Mouse (Mus musculus): ENCODE results near the gene Pla2g3. TPM values are rescaled to one million over a fixed set of nuclear protein-coding genes. Genes with fewer than 3 reads are reported as not detected.
A peak's percentile ranks its signal among the peaks of the same experiment; 100 is the strongest.

The Pla2g3 gene
- total RNA-seq, 4 experiments from 2014 or later, result 0.14 to 0.16 TPM; not detected in 2

DNA sequence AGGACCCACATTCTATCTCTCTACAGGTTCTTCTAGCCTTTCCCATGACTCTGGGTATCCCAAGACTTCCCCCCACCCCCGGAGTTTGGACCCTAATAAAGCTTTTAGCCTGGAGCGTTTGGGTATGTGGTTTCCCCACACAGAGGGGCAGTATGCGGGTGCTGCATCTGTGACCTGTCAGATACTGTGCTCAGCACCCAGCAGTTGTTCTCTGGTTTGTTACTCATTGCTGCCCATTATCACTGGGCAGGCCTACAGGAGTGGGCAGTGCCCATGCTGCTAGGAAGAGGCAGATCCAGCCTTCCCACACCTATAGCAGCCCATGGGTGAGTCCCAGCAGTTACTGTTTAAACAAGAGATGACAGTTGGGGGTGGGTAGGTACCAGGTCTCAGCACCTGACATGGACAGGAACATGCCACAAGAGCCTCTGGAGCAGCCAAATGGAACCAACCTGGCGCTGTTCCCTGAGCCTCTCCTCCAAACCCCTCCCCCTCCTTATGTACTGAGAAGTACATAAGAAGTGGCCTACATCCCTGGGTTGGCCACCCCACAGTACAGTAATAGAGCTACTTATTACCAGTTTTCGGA is 48.8 kb downstream of the Pla2g3 start:
- no peak for DNase-seq (ENCODE audit: low spot score)

DNA sequence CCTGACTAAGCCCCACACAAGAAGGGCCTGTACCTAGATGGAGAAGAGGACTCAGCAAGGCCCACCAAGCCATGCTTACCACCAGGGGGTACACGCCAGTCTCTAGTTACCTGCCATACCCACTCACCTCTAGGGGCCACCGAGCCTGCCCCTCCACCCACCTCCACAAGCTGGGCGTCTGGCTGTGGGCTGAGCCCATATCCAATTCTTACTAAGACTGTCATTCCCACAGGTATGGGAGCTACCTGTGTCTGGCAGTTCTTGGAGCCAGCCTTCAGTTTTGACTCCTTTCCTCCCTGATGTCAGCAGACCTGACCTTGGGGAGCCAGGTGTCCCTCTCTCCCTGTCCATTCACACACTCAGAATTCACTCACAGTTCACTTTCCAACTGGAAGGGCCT is 49.6 kb downstream of the Pla2g3 start:
- DNase-seq (ENCODE audit: low spot score), result no peak

DNA sequence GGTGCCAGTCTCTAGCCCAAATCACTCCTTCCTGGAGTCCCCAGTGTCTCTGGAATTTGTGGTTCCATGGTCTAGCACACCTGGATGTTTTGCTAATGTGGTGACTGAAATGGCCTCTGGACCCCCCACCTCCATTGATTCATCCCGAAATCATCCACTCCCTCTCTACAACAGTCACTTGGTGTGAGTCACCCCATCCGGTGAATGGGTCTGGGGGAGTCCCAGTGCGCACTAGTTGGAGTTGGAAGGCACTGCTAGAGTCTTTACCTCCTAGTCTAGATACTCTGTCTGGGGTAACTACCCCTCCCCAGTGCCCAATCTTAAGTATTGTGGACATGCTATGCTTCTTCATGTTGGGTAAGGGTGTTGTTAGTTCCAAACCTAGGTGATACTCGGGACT is 50.3 kb downstream of the Pla2g3 start:
- no peak for DNase-seq (ENCODE audit: low spot score)

DNA sequence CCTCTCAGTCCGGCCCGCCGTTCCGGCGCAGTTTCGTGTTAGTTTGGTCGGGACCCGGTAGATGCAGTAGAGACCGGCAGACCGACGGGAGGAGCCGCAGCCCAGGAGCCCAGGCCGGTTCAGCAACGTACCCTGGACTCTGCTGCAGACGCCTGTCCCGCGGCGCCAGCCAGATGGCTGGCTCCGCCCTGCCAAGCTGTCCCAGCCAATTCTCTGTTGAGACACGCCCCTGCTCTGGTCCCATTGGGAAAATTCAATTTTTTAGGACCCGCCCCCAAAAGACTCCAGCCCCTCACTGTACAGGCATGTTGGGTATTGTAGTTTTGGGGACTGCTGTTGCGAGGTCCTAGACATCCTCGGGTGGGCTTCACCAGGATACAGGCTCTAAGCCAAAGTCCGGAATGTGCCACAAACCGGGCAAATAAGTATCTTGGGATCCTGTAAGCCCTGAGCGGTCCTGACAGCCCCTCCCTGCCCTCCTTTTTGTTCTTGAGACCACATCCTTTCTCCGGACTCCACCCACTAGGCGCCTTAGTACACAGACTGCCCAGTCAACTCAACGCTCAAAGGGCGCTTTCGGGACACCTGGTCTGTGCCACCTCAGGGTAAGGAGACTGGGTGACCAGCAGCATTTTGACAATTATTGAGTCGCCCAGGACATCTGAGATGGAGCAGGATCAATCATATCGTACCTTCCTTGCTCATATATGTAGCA is 51.2 kb downstream of the Pla2g3 start:
- DNase-seq (ENCODE audit: low spot score), result peak; percentile 97

DNA sequence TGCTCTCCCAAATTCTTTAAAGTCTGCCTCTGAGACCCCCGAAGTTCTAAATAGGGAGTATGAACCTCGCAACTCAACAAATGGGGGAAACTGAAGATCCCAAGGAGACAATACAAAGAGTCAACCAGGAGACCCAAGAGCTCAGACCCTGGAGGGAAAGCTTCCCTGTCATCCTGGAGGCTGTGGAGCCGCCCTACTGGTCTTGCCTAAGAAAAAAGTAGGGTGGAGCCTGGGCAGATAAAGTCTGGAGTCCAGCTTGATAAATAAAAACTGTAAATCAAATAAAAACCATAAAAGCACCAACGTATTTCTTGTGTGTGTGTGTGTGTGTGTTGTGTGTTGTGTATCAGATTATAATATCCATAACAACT is 51.7 kb downstream of the Pla2g3 start:
- DNase-seq (ENCODE audit: low spot score), result no peak

DNA sequence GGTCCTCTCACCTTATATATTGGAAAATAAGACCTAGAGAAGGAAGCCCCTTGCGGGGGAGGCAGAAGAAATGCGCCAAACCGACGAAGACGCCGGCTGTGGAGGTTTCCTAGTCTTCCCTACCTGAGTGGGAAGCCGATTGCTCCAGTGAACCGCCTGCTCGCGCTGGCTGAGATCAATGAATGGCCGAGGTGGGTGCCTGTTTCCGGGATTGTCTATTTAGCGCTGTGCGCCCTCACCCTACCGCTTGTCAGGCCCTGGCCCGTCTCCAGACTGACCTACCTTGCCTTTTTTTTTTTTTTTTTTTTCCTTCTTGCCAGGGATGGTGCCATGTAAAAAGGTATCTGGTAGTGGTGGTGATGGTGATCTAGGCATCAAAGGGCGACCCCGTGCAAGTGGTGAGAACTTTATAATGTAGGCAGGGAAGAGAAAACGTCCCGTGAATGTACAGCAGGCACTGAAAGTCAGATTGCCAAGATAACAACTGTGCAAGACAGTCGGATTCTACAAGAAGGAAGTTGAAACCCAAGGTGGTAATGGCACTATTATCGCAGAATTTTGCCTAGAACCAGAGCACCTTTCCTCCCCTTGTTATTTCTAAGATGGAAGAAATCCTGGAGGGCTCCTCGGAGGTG is 52.5 kb downstream of the Pla2g3 start, which contains the start of gene Smtn:
Gene Smtn (minus strand): TSS at position 162 of the 635 bp plus-strand sequence.
- DNase-seq (ENCODE audit: low spot score), result no peak

DNA sequence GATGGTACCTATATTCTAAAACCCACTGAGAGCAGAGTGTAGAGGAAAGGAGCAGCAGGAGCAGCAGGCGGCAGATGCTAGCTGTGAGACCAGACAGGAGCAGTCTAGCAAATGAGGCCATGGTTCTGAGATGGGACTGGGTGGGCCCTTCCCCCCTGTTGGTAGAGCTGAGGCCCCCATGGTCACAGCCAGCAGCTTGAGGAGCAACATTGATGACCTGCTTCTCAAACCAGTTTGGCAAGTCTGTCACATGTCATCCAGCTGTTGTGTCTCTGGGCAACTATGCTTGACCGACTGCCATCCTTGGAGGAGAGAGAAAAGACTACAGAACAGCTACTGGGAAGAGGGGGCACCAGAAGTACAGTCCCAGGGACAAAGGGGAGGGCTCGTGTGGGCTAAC is 53.8 kb downstream of the Pla2g3 start:
- no peak for DNase-seq (ENCODE audit: low spot score)

DNA sequence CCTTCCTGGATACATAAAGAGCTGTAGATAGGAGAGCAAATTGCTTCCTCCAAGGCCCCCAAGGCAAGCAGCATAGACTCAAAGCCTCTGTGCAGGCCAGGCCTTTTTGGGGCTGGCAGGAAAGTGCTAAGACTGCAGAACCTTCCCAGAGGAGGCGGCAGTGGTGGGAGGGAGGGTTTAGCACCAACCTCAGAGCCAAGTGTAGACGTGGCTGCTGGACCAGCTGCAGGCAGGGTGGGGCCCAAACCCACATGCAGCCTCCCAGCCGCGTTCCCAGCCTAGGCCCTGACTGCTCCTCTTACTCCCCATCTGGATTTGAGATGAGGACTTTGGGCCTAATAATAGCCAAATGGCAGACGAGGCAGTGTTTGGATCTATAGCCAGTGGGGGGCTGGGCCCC is 54.9 kb downstream of the Pla2g3 start:
- peak; percentile 71 for DNase-seq (ENCODE audit: low spot score)

DNA sequence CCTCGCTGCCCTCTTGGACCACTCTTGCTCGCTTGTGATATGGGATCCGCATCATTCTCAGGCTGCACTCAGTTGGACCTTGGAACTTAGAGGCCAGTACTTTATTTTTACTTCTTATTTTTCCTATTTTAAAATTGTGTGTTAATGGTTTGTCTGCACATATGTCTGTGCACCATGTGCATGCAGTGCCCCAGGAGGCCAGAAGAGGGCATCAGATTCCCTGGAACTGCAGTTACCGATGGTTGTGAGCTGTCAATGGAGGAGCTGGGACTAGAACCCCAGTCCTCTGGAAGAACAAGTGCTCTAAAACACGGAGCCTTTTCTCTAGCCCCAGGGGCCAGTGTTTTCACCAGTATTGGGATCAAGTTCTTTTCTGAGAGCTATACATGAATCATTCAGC is 56.3 kb downstream of the Pla2g3 start:
- no peak for DNase-seq (ENCODE audit: low spot score)

DNA sequence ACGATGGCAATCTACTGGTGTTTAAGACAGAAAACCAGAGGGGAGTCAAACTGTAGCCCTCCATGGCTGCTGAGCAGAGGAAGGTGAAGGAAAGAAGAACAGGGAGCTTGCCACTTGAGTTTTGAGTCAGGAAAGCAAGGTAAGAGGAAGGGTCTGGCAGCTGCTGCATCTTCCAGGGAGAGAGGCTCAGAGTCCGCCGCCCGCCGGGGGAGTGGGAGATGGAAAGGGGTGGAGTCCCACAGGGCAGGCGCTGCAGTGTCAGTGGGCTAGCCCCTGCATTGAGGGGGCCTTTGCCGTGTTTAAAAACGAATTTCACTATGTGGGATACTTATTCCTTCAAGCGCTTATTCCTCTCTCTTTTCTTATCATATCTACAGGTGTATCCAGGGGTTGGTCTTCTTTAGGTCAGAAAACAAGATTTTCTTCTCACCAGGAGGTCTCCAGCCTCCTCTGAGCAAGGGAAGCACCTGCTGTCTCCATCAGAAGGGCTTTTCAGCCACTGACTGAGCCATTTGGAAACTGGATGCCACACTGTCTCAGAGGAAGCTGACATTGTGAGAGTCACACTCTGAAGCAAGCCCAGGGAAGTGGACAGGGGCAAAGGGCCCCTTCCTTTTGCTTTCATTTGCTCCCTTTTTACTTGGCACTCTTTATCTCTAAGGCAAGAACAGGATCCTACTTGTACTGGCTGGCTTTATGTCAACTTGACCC is 57.6 kb downstream of the Pla2g3 start:
- no peak for DNase-seq (ENCODE audit: low spot score)

DNA sequence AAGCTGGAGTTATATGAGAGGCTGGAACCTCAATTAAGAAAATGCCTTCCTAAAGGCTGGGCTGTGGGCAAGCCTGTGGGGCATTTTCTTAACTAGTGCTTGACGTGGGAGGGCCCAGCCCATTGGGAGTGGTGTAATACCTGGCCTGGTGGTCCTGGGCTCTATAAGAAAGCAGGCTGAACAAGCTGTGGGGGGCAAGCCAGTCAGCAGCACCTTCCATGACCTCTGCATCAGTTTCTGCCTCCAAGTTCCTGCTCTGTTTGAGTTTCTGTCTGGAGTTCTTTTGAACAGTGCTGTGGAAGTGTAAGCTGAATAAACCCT is 58.1 kb downstream of the Pla2g3 start:
- DNase-seq (ENCODE audit: low spot score), result no peak

DNA sequence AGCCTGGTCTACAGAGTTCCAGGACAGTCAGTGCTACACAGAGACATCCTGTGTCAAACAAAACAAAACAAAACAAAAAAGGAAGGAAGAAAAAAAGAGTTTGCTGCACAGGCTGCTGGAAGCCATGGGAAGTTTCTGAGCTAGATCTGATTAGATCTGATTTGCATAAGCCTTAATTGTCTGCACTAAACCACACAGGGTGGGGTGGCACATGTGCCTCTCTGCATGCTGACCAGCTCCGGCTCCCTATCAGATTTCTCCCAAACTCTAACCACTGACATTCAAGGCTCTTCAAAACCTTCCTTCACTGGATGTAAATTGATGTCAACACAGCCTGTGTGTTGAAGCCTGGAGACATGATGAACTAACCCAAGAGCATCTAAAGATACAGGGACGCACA is 59.0 kb downstream of the Pla2g3 start:
- DNase-seq (ENCODE audit: low spot score), result no peak

DNA sequence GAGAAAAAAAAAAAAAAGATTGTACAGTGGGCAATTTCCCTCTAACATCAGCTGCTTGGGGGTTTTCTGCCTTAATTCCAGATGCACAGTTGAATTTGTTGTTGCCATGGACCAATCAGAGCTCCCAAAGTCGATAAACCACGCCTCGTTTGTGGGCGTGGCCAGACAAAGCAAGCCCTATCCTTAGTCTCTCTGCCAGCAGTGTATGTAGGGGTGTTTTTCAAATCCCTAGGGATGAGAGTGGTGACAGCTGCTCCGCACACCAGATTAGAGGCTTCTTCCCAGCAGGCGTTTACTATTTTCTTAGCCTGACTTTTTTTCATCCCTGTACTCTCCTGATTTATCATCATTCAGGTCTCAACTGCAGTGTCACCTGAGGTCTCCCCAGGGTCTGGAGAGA is 59.9 kb downstream of the Pla2g3 start:
- DNase-seq (ENCODE audit: low spot score), result no peak

DNA sequence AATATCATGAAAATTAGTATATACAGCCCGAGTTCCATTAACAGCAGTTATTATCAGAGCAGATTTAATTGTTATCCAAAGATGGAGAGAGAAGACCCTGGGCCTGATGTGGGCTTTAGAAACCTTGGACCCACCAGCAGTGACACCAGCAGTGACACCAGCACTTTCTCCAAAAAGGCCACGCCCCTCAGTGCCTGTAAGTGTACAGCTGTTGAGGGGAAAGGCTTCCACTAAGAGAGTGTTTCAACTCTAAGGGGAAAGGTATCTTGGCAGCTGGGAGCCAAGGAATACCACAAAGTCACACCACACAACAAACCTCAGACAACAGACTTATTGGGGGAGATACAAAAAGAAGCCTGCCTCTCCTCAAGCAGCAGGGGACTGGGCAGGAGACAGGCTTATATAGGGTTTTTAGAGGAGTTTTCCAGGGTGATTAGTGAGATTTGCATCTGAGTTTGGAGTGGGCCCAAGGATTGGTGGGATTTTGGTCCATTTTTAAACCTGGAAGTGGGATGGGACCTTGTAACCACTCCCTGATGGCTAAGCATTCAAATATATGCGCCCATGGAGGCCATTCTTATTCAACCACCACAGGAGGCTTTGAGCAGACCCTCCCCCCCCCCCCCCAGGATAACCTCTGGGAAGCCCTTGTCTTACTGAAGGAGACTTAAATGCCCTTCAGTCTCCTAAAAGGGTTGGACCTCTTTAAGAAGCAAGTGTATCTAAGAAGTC is 60.6 kb downstream of the Pla2g3 start:
- no peak for DNase-seq (ENCODE audit: low spot score)

Other genes starting within 250 kb of the Pla2g3 start
- gene Drg1, start 221.9 kb upstream of the Pla2g3 start, total RNA-seq (2022), result 10 to 100 TPM; 53.6 to 60.6 (median 58.8) TPM
- gene Patz1, start 199.4 kb upstream of the Pla2g3 start, total RNA-seq (2022), result 10 to 100 TPM; 21.3 to 33.6 (median 25.4) TPM
- gene Pik3ip1, start 157.9 kb upstream of the Pla2g3 start, total RNA-seq (2022), result 10 to 100 TPM; 37.3 to 67.8 (median 56.9) TPM
- 10 to 100 TPM; 16.7 to 25.5 (median 19.4) TPM for gene Limk2, start 79.1 kb upstream of the Pla2g3 start, total RNA-seq (2022)
- gene Rnf185, start 35.9 kb upstream of the Pla2g3 start, total RNA-seq (2022), result 10 to 100 TPM; 18.9 to 23.0 (median 20.4) TPM
- gene Inpp5j, start 16.5 kb downstream of the Pla2g3 start, total RNA-seq (2022), result 10 to 100 TPM; 19.9 to 24.1 (median 22.7) TPM
- gene Selenom, start 26.4 kb downstream of the Pla2g3 start, total RNA-seq (2022), result 10 to 100 TPM; 33.5 to 51.0 (median 41.9) TPM
- 100 to 1,000 TPM; 128 to 185 (median 149) TPM for gene Smtn, start 52.3 kb downstream of the Pla2g3 start, total RNA-seq (2022)
- gene Morc2a, start 160.9 kb downstream of the Pla2g3 start, total RNA-seq (2022), result 10 to 100 TPM; 18.5 to 20.2 (median 18.7) TPM

Measured in heart, adult 8-10 months (tissue).